Mouse (Mus musculus): ENCODE data around the gene Gm9922. TPM values are rescaled to one million over a fixed set of nuclear protein-coding genes. Genes with fewer than 3 reads are reported as not detected.

The Gm9922 gene
- polyA plus RNA-seq (2016; fragmentation: Nextera tagmentation; extraction: Ambion mirVana) = 0.63 and 1.3 TPM in 2 replicates

GRCm38 (mm10) chr14:101729237-101729971 is at the start of gene Gm9922, which contains the start of gene Lmo7:
Gm9922 (minus strand) TSS chr14:101729814.
Lmo7 (plus strand) TSS chr14:101729957.
- H3K27ac ChIP-seq (replicated peaks) = no peak within 1 kb of the TSS
- H3K4me1 ChIP-seq = peaks cover 13% of the 10 kb centered on the region; the same call in 1 of the 2 replicates
- peaks cover 46% of the 10 kb centered on the region for H3K27me3 ChIP-seq
- no peaks in the 10 kb centered on the region for H3K36me3 ChIP-seq
- H3K9me3 ChIP-seq = no peaks in the 10 kb centered on the region
- H3K4me2 ChIP-seq (replicated peaks) = peak within 1 kb of the TSS; percentile 99
- H3K9ac ChIP-seq (replicated peaks) = peak within 1 kb of the TSS; percentile 43
- WGBS = under 1% methylated on average over 47 of the region's 51 CpGs
- peak within 1 kb of the TSS; percentile 60 for H3K4me3 ChIP-seq
- peak; percentile 84 for ATAC-seq (ENCODE audit: low FRiP score, low read depth)

GRCm38 (mm10) chr14:101778426-101778825 is 48.8 kb upstream of the Gm9922 start:
- Histone ChIP-seq H3K4me3 (no peak overlapping the region), H3K36me3 (no peaks in the 10 kb centered on the region), H3K4me2 (replicated peaks) (no peak overlapping the region), H3K9ac (replicated peaks) (no peak overlapping the region), H3K27ac (replicated peaks) (no peak overlapping the region), H3K27me3 (no peaks in the 10 kb centered on the region), H3K9me3 (no peaks in the 10 kb centered on the region), H3K4me1 (peaks cover 10% of the 10 kb centered on the region)
- 93% methylated on average over 3 of the region's 3 CpGs for WGBS
- no peak for ATAC-seq (ENCODE audit: low FRiP score, low read depth)

GRCm38 (mm10) chr14:101777129-101777493 is 47.5 kb upstream of the Gm9922 start:
- Histone ChIP-seq H3K36me3 (no peaks in the 10 kb centered on the region), H3K4me2 (replicated peaks) (no peak overlapping the region), H3K27ac (replicated peaks) (0 out of 2 replicates have a peak overlapping the region, but pooled peaks have one; percentile 46), H3K4me1 (peaks cover 10% of the 10 kb centered on the region), H3K9me3 (no peaks in the 10 kb centered on the region), H3K27me3 (no peaks in the 10 kb centered on the region), H3K4me3 (no peak overlapping the region), H3K9ac (replicated peaks) (no peak overlapping the region)
- peak; percentile 55; the same call in 1 of the 2 replicates for ATAC-seq (ENCODE audit: low FRiP score, low read depth)
- WGBS = 28% methylated on average over 3 of the region's 3 CpGs

- no peak; the same call in 1 of the 2 replicates for ATAC-seq (ENCODE audit: low FRiP score, low read depth)
These were observed 46.9 kb upstream of the Gm9922 start for GRCm38 (mm10) chr14:101776296-101777128.

DNA sequence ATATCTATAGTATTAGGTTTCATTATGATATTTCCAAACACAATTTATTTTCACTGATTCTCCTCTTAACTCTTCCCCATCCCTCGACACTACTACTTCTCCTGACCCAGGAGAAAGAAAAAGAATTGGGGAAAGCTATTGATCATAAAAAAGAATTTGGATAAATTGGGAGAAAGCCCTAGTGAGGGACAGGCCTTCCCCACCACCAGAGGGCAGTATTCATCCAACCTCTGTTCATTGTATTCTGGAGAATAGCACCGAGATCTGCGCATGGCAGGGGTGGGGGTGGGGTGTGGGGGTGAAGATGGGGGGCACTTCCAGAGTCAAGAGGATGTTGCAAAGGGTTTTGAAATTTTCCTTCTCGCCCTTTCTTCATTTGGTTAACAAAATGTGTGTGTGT is 45.0 kb upstream of the Gm9922 start:
- no peak overlapping the region for H3K27ac ChIP-seq (replicated peaks)
- H3K27me3 ChIP-seq = no peaks in the 10 kb centered on the region
- H3K4me2 ChIP-seq (replicated peaks) = no peak overlapping the region
- H3K4me1 ChIP-seq = peaks cover 10% of the 10 kb centered on the region
- H3K4me3 ChIP-seq = no peak overlapping the region
- no peaks in the 10 kb centered on the region for H3K36me3 ChIP-seq
- no peaks in the 10 kb centered on the region for H3K9me3 ChIP-seq
- no peak overlapping the region for H3K9ac ChIP-seq (replicated peaks)
- 0 out of 2 replicates have a peak, but pooled peaks have one; percentile 39 for ATAC-seq (ENCODE audit: low FRiP score, low read depth)
- 58% methylated on average over 4 of the region's 4 CpGs for WGBS

More at GRCm38 (mm10) chr14:101776296-101777128, 46.9 kb upstream of the Gm9922 start:
- H3K4me1 ChIP-seq = peaks cover 10% of the 10 kb centered on the region
- no peaks in the 10 kb centered on the region for H3K27me3 ChIP-seq
- H3K36me3 ChIP-seq = no peaks in the 10 kb centered on the region
- no peak overlapping the region for H3K9ac ChIP-seq (replicated peaks)
- H3K27ac ChIP-seq (replicated peaks) = 0 out of 2 replicates have a peak overlapping the region, but pooled peaks have one; percentile 46
- H3K9me3 ChIP-seq = no peaks in the 10 kb centered on the region
- H3K4me2 ChIP-seq (replicated peaks) = no peak overlapping the region
- WGBS = 9% methylated on average over 4 of the region's 4 CpGs
- no peak overlapping the region for H3K4me3 ChIP-seq

- no peak overlapping the region for H3K9ac ChIP-seq (replicated peaks)
- peaks cover 4% of the 10 kb centered on the region for H3K4me1 ChIP-seq
- no peaks in the 10 kb centered on the region for H3K36me3 ChIP-seq
- ATAC-seq (ENCODE audit: low FRiP score, low read depth) = no peak
- no peak overlapping the region for H3K4me3 ChIP-seq
- no peak overlapping the region for H3K4me2 ChIP-seq (replicated peaks)
- H3K9me3 ChIP-seq = no peaks in the 10 kb centered on the region
- no peaks in the 10 kb centered on the region for H3K27me3 ChIP-seq
- 93% methylated on average over 6 of the region's 6 CpGs for WGBS
- no peak overlapping the region for H3K27ac ChIP-seq (replicated peaks)
These were observed 42.1 kb upstream of the Gm9922 start for GRCm38 (mm10) chr14:101771756-101772155.

DNA sequence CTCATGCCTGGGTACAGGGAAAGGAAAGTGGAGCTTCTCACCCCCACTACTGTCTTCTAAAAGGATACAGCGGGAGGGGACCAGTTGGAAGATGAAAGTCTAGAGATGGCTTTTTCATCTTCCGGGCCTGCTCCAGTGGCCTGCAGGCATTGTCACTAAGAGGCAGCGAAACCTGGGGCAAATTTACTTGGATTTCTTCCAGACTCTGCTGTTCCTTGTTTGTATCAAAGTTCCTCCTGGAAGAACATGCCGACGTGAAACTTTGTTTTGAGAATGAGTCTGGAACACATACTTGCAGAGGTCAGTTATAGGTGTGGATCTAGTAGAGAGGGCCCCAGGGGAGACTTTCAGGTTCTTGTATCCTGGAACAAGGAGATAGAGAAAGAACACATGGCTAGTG is 41.7 kb upstream of the Gm9922 start:
- no peak overlapping the region for H3K4me2 ChIP-seq (replicated peaks)
- no peaks in the 10 kb centered on the region for H3K27me3 ChIP-seq
- H3K4me3 ChIP-seq = no peak overlapping the region
- H3K36me3 ChIP-seq = no peaks in the 10 kb centered on the region
- no peaks in the 10 kb centered on the region for H3K9me3 ChIP-seq
- H3K27ac ChIP-seq (replicated peaks) = no peak overlapping the region
- no peak for ATAC-seq (ENCODE audit: low FRiP score, low read depth)
- H3K9ac ChIP-seq (replicated peaks) = no peak overlapping the region
- 0 out of 2 replicates have a peak, but pooled peaks cover under 1% of the 10 kb centered on the region for H3K4me1 ChIP-seq
- WGBS = 84% methylated on average over 5 of the region's 5 CpGs

DNA sequence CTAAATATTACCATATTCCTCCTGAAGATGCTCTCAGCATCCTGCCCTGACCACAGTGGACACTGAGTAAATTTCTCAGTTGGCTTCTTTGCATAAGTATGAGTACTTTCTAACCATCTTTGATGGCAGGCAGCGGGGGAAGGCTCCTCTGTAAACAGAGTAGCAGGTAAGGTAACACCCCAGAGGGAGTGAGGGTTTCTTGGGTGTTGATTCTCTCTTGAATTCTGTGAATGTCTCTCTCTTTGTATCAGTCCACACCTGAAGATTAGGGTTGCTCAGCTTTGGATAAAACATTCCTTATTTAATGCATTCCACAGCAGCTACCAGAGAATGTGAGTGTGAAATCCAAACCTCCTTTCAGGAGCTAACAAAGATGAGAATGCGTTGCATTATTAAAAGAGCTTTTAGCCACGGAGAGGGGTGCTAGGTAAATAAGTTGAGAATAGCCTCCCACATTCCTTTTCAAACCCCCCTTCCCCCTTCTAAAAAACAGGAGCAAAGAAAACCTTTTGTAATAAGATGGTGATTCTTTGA is 34.2 kb upstream of the Gm9922 start:
- Histone ChIP-seq H3K27me3 (no peaks in the 10 kb centered on the region), H3K4me3 (no peak overlapping the region), H3K27ac (replicated peaks) (no peak overlapping the region), H3K36me3 (no peaks in the 10 kb centered on the region), H3K9me3 (no peaks in the 10 kb centered on the region), H3K4me1 (peaks cover 3% of the 10 kb centered on the region; the same call in 1 of the 2 replicates), H3K9ac (replicated peaks) (no peak overlapping the region), H3K4me2 (replicated peaks) (no peak overlapping the region)
- ATAC-seq (ENCODE audit: low FRiP score, low read depth) = no peak
- 23% methylated on average over 3 of the region's 3 CpGs for WGBS

DNA sequence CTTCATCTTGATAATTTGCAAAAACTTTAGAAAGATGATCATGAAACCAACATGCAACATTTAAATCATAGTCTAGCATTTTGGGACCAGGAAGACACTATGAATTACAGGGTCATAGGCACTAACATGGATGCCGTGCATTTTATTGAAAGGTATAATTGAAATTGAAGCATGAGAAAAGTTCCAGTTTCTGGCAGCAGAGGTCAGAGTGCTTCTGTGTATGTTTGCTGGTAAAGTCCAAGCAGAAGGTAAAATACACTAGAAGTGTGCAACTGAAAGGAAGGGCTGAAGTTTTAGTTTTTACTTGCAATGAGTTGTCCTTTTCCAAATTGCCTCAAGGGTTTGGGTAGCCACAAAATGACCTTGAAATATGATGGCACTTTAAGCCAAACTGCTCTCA is 32.7 kb upstream of the Gm9922 start:
- Histone ChIP-seq H3K27me3 (no peaks in the 10 kb centered on the region), H3K4me3 (no peak overlapping the region), H3K4me1 (peaks cover 3% of the 10 kb centered on the region; the same call in 1 of the 2 replicates), H3K4me2 (replicated peaks) (no peak overlapping the region), H3K36me3 (no peaks in the 10 kb centered on the region), H3K9me3 (no peaks in the 10 kb centered on the region), H3K27ac (replicated peaks) (no peak overlapping the region), H3K9ac (replicated peaks) (no peak overlapping the region)
- ATAC-seq (ENCODE audit: low FRiP score, low read depth) = no peak
- WGBS = 56% methylated on average over 1 of the region's 1 CpGs

DNA sequence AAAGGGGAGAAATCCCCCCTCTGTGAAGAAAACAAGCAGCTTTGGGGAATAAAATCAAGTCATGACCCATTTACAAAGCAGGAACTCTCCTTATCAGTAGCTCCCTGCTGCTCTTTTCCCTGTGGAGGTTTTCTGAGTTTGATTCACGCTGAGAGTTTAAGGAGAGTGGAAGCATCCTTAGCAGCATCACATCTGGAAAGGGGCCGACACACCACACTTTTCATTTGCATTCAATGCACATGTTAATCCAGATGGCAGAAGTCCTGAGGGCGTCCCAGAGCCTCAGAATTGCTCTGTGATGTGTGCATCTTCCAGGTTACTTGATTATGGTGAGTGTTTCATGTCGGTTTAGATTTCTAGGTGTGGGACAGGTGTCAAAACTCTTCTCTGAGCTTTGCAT is 25.8 kb upstream of the Gm9922 start:
- Histone ChIP-seq H3K27me3 (no peaks in the 10 kb centered on the region), H3K9me3 (no peaks in the 10 kb centered on the region), H3K4me1 (no peaks in the 10 kb centered on the region), H3K36me3 (no peaks in the 10 kb centered on the region), H3K9ac (replicated peaks) (no peak overlapping the region), H3K4me3 (no peak overlapping the region), H3K4me2 (replicated peaks) (no peak overlapping the region), H3K27ac (replicated peaks) (no peak overlapping the region)
- 30% methylated on average over 4 of the region's 4 CpGs for WGBS
- no peak for ATAC-seq (ENCODE audit: low FRiP score, low read depth)

- Histone ChIP-seq H3K36me3 (no peaks in the 10 kb centered on the region), H3K9ac (replicated peaks) (no peak overlapping the region), H3K27me3 (no peaks in the 10 kb centered on the region), H3K4me3 (no peak overlapping the region), H3K9me3 (no peaks in the 10 kb centered on the region), H3K27ac (replicated peaks) (no peak overlapping the region), H3K4me1 (no peaks in the 10 kb centered on the region), H3K4me2 (replicated peaks) (no peak overlapping the region)
- 91% methylated on average over 4 of the region's 4 CpGs for WGBS
- ATAC-seq (ENCODE audit: low FRiP score, low read depth) = no peak
These were observed 21.3 kb upstream of the Gm9922 start for GRCm38 (mm10) chr14:101750910-101751309.

- WGBS = 83% methylated on average over 7 of the region's 7 CpGs
- Histone ChIP-seq H3K27ac (replicated peaks) (no peak overlapping the region), H3K4me2 (replicated peaks) (no peak overlapping the region), H3K27me3 (no peaks in the 10 kb centered on the region), H3K4me1 (no peaks in the 10 kb centered on the region), H3K4me3 (no peak overlapping the region), H3K9me3 (no peaks in the 10 kb centered on the region), H3K36me3 (no peaks in the 10 kb centered on the region), H3K9ac (replicated peaks) (no peak overlapping the region)
- ATAC-seq (ENCODE audit: low FRiP score, low read depth) = no peak
These were observed 18.8 kb upstream of the Gm9922 start for GRCm38 (mm10) chr14:101748436-101748835.
